Mouse (Mus musculus): ENCODE results near the gene Ints6.

- TF ChIP-seq CTCF (IDR thresholded peaks at IDR 0.05; ENCODE audit: insufficient read depth, low read length), result no peak
- TF ChIP-seq POLR2A (IDR thresholded peaks at IDR 0.05; ENCODE audit: borderline replicate concordance, extremely low read depth, low read depth, low read length), result no peak
These were observed 42.2 kb upstream of the Ints6 start for GRCm38 (mm10) chr14:62803204-62803603.

Data from lung, adult 2 months (tissue).